Mouse (Mus musculus) adrenal gland, adult 8-10 months (tissue): ENCODE data around the gene Rtca. TPM values are rescaled to one million over a fixed set of nuclear protein-coding genes. Genes with fewer than 3 reads are reported as not detected.
A peak's percentile ranks its signal among the peaks of the same experiment; 100 is the strongest.

ENCODE experiments used
- DNase-seq: peaks from one replicate; pipeline ENCODE4 v3.0.0; 2022
- total RNA-seq, 4 experiments: library from RNA; stranded (reverse); gene quantifications; 2 replicates each; pipeline ENCODE4 v1.2.4; 2022

The Rtca gene
- total RNA-seq, 4 experiments from 2014 or later = 34.5 to 45.1 (median 36.8) TPM

DNA sequence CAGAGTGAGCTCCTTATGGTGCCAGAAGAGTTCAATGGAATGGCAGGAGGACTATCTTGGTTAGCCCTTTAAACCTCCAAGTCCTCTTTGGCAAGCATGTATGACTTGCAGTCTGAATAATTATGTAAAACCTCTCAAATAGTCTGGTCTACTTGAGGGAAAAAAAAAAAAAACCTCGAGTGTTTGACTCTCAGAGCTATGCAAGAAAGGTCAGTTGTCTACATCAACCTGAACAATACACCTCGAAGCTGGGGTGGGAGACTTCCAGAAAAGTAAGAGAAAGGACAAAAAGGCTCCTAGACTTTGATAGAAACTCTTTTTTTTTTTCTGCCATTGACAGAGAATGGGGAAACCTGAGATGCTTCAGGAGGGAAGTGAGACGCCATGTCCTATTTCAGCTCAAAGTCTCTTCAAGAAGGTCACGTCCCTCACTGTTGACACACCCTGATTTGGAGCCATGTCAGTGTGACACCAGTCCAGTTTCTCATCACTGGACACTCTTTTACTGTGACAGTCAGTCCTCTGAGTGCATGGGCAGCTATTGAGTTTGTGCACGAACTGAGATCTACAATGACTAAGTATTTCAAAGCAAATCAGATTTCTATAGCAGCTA is 31.2 kb downstream of the Rtca start:
- no peak for DNase-seq

DNA sequence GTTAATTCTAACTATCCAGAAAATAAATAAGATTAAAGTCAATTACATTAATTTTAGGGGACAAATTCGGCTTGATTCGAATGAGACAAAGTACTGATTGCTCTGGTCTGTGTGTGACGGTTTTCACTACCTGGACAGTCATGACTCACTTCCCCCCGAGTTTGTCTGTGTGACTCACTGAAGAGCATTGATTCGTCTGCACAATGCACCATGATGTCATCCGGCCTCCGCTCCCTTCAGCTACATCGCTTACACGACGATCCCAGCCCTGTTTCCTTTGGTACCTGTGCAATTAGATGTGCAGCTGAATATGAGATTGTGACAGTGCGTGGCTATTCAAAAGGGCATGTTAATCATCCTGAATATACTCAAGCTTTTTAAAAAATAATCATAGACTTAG is 33.4 kb downstream of the Rtca start:
- DNase-seq = peak; percentile 14

DNA sequence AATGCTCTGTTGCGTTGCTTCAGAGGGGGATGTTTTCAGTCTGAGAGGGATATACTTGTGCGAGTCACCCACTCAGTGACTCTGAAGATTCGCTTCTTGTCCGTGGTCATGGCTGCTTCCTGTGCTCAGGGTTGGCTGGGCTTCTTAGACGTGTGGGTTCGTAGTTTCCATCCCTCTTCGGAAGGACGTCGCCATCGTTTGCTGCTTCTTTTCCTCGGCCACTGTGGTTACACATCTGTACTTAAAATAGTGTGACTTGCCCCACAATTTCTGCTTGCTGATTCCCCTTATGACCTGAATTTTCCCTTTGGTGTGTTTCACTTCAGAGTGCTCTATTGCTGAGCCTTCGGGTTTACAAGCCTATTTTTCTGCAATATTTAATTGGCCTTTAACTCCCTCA is 42.3 kb downstream of the Rtca start:
- no peak for DNase-seq

DNA sequence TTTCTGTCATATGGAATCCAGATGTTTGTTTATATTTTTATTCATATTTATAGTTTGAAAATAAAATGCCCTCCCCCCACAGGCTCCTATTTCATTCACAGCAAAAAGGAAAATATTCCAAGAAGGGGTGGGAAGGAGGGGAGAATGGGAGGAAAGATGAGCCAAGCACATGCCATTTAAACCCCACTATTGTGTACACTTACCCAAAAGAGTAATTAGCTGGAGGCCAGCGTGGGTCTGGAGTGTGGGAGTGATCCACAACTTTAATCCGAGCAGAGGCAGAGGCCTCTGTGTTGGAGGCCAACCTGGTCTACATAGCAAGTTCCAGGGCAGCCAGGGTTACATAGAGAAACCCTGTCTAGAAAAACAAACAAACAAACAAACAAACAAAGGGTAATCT is 43.7 kb downstream of the Rtca start:
- DNase-seq = no peak

DNA sequence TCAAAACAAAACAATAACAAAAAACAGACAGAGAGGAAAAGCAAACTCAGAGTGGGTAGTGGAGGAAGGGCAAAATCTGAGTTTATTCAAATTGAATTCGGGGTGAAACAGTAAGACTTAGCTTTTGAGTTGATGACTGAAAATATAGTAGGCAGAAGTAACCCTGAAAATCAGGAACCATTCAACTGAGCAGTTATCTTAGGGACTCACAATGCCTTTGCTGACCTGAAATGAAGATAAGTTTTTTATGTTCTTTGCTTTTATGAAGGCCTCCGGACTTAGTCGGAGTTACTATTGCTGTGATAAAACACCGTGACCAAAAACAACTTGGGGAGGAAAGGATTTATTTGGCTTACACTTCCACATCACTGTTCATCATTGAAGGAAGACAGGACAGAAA is 47.0 kb downstream of the Rtca start:
- no peak for DNase-seq

DNA sequence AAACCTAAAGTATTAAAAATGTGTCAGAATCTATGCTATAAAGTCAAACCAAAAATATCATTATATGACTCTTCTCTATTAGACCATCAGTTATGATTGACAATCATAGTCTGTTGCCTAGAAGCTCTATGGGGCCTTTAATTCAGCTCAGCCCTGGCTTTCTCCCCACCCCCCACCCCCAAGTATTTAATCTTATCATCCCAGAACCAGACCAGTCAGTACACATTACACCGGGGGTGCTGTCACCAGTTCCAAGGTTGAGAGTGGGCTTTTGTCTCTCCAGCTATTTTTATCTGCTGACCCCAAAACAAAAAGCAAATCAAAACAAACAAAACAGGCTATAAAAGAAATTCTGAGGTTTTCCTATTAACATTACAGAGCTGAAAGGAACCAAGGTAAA is 53.5 kb downstream of the Rtca start:
- DNase-seq = no peak

DNA sequence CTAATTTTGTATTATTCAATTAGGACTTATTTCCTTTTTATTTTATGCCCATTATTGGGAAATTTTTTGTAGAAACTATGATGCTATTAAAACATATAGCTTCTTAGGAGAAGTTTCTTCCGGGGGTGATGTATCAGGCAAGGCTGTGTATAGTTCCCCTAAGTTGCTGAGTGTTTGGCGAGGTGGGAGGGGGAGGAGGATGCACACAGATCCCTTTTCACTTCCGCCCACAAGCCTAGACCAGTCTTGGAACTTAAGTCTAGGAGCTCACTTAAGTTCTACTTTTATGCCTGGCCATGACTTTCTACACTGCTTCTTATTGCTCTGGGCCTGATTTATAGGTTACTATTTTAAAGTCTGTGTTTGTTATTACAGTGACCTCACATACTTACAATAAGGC is 57.3 kb downstream of the Rtca start:
- no peak for DNase-seq

DNA sequence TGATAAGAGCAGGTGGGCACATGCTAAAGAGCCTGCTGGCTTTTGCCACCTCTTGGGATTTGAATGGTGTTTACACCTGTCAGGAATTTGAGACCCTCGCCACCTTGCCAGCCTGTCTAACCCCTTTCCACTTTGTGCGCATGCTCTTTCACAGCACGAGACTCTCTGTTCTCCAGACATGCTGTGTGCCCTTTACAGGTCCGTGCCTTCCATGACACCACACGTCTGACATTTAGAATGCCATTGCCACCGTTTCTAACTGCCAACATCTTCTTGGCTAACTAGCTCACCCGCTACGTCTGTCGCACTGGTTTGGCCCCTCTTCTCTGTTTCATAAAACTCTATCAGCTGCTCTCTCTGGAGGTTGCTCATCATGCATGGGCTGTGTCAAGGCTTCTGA is 63.7 kb downstream of the Rtca start:
- no peak for DNase-seq

DNA sequence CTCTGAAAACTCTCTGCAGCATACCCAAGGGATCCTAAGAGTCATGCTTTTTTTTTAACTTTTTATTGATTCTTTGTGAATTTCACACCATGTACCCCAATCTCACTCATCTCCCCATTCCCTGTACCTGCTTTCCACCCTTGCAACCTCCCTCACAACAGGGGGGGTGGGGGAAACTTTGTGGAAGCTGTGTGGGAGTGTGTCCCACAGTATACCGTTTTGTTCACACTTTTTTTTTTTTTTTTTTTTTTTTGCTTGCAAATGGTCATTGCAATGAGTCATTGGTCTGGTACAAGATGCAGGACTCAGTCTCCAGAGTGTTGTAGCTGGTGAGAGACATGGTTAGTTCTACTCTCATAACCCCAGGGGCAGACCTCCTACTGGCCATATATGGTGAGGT is 65.2 kb downstream of the Rtca start:
- no peak for DNase-seq

DNA sequence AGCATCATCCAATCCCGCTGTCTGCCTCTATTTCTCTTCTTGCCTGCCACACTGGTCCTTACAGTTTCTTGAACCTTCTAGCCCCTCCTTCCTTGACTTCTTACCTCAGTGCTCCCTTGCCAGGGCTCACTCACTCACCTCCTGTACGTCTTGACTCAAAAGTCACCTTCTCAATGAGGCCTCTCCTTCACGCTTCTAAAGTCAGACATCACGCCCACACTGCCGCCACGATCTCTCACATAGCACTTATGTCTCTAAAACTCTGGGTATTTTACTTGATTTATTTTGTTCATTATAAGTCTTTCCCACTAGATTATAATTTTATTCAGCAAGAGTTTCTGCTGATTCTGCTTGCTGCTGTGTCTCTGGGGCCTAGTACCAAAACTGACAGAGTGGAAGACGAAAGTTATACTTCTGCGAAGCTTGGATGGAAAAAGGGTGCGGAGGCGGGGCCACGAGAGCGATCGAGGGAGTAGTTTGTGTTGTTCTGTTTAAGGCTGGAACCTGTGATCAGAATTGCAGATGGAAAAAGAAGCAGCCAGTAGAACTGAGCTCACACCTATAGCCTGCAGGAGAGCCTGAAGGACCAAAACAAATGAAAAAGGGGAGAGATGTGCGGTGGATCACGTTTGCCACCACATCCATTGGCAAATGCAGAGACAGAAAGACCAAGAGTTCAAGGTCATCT is 66.3 kb downstream of the Rtca start:
- no peak for DNase-seq

DNA sequence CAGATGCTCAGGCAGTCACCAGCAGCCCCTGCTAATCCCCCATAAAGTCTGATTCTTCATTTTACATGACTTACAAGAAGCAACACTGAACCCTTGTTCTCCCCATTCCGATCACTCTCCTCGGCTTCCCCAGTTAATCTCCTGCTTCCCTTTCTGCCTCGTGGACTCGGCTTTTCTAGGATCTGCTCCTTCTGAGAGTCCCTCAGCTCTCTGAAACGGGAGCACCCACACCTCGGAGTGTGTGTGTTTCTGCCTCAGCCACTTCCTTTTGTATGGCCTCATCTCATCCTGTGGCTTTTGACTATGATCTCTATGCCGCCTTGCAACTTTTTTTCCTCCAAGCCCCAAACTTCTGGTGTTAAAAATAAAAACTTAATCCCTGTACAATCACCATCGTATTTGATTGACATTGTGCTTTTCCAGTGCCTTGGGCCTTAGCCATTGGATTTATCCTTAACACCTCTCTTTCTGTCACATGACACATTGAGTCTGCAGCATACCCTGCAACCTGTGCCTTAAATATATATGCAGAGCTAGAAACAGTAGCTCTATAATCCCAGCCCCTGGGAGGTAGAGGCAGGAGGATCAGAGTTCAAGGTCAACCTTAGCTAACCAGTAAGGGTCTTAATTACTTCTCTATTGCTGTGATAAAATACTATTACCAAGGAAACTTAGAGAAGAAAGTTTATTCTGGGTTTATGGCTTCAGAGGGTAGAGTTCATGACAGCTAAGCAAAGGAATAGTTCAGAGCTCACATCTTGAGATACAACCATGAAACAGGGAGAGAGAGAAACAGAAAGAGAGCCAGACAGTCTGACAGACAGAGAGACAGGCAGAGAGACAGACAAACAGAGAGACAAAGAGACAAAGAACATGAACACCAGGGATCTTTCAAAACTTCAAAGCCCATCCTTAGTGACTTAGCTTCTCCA is 67.7 kb downstream of the Rtca start:
- DNase-seq = no peak

Other genes with a start within 250 kb of the Rtca start
- 10 to 100 TPM in 3 of 4 experiments, 1 to 10 TPM in 1; 8.0 to 23.8 (median 16.2) TPM for gene Cdc14a, start 84.2 kb downstream of the Rtca start, total RNA-seq
- 10 to 100 TPM; 57.2 to 70.8 (median 62.5) TPM for gene Dbt, start 4.9 kb upstream of the Rtca start, total RNA-seq
- gene Lrrc39, start 54.8 kb upstream of the Rtca start, total RNA-seq = 1 to 10 TPM; 1.1 to 4.8 (median 1.5) TPM
- gene Sass6, start 86.8 kb upstream of the Rtca start, total RNA-seq = 1 to 10 TPM; 2.4 to 3.4 (median 3.0) TPM
- gene Trmt13, start 106.4 kb upstream of the Rtca start, total RNA-seq = 10 to 100 TPM; 13.6 to 27.7 (median 18.2) TPM
- gene Mfsd14a, start 154.5 kb upstream of the Rtca start, total RNA-seq = 10 to 100 TPM; 53.3 to 62.0 (median 60.8) TPM
- not detected for gene Gm43191, start 173.1 kb upstream of the Rtca start, total RNA-seq
- gene Slc35a3, start 204.6 kb upstream of the Rtca start, total RNA-seq = 10 to 100 TPM; 24.5 to 30.0 (median 28.0) TPM